Mouse (Mus musculus): ENCODE data around the gene Zfp764. TPM values are rescaled to one million over a fixed set of nuclear protein-coding genes. Genes with fewer than 3 reads are reported as not detected.
"Not testable (repeated sequence)": the region's sequence is repeated elsewhere in the genome, so short reads cannot be mapped to it uniquely, and the experiment has no call there.

The Zfp764 gene
- polyA plus RNA-seq, 2 experiments, result 1.3 to 1.5 TPM

DNA sequence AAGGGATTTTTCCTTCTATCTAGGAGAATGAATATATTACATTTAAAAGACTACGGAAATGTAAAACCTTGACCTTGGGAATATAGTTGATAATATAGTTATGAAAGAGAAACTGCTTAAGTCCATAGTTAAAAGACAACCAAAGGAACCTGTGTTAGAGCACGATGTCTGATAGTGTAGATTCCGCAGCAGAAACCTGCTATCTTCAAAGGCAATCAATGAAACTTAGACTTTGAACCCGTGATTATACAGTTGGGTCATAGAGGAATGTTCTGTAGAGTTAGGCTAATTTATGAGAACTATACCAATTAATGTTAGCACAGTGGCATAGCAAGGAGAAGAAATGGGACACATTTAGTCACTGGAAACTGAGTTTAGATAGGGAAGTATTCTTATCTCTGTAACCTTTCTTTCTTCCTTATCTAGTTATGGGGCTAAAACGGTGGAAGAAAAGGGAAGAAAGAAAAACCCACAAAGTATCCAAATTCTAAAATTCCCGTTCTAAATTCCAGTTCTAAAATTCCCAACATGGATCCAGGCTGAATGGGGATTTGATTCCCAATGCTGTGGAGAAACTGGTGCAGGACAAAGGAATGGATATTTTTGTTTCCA is 28.2 kb downstream of the Zfp764 start:
- no peak overlapping the region for H3K9ac ChIP-seq (replicated peaks)
- 28% methylated on average over 6 of the region's 6 CpGs for WGBS (ENCODE audit: insufficient replicate concordance)
- no peak for ATAC-seq (ENCODE audit: insufficient read depth)
- H3K27ac ChIP-seq, result no peak overlapping the region
- no peaks in the 10 kb centered on the region for H3K9me3 ChIP-seq (ENCODE audit: control insufficient read depth, low read length)
- no peaks in the 10 kb centered on the region for H3K36me3 ChIP-seq (replicated peaks; ENCODE audit: control insufficient read depth, insufficient read depth, low read depth)
- no peak for DNase-seq (ENCODE audit: low read depth in 3 of 3, low spot score in 3 of 3)
- TF ChIP-seq EP300 (IDR thresholded peaks at IDR 0.05; ENCODE audit: low read depth) (no peak), CTCF (IDR thresholded peaks at IDR 0.05; ENCODE audit: low read depth) (no peak)
- H3K4me3 ChIP-seq (ENCODE audit: insufficient read depth in 1 of 2, low read depth in 2 of 2, low read length in 2 of 2), result no peak overlapping the region
- no peaks in the 10 kb centered on the region for H3K27me3 ChIP-seq (ENCODE audit: control insufficient read depth, insufficient read depth, low read length)
- peaks cover 6 to 15% of the 10 kb centered on the region in 2 experiments for H3K4me1 ChIP-seq (replicated peaks; ENCODE audit: control insufficient read depth in 2 of 2, insufficient read depth in 2 of 2, low read length in 1 of 2)
- no peak overlapping the region for H3K4me2 ChIP-seq (ENCODE audit: low read depth)

GRCm38 (mm10) chr7:127375271-127376245 is 31.1 kb downstream of the Zfp764 start, which contains the start of gene Zfp747:
Zfp747 (minus strand) TSS chr7:127376050.
- H3K27ac ChIP-seq; H3K27me3 ChIP-seq (ENCODE audit: control insufficient read depth, insufficient read depth, low read length); H3K36me3 ChIP-seq (replicated peaks; ENCODE audit: control insufficient read depth, insufficient read depth, low read depth); H3K9me3 ChIP-seq (ENCODE audit: control insufficient read depth, low read length): not testable (repeated sequence)
- WGBS (ENCODE audit: insufficient replicate concordance), result 1% methylated on average over 48 of the region's 49 CpGs
- H3K4me1 ChIP-seq (replicated peaks; ENCODE audit: control insufficient read depth in 2 of 2, insufficient read depth in 2 of 2, low read length in 1 of 2), result peaks cover 6 to 15% of the 10 kb centered on the region in 2 experiments
- peak; percentile 86 for TF ChIP-seq CTCF (IDR thresholded peaks at IDR 0.05; ENCODE audit: low read depth)
- H3K4me2 ChIP-seq (ENCODE audit: low read depth), result peak within 1 kb of the TSS; percentile 76
- ATAC-seq (ENCODE audit: insufficient read depth), result peak; percentile 96
- H3K4me3 ChIP-seq (ENCODE audit: insufficient read depth in 1 of 2, low read depth in 2 of 2, low read length in 2 of 2), result peak within 1 kb of the TSS; percentile 76 to 77
- H3K9ac ChIP-seq (replicated peaks), result peak within 1 kb of the TSS; percentile 82
- peak; percentile 95 to 97 (median 96) for DNase-seq (ENCODE audit: low read depth in 3 of 3, low spot score in 3 of 3)

- peak; percentile 55 for TF ChIP-seq CTCF (IDR thresholded peaks at IDR 0.05; ENCODE audit: low read depth)
- DNase-seq (ENCODE audit: low read depth in 3 of 3, low spot score in 3 of 3); H3K9ac ChIP-seq (replicated peaks); H3K4me1 ChIP-seq (replicated peaks; ENCODE audit: control insufficient read depth in 2 of 2, insufficient read depth in 2 of 2, low read length in 1 of 2); H3K27ac ChIP-seq; H3K27me3 ChIP-seq (ENCODE audit: control insufficient read depth, insufficient read depth, low read length); H3K4me2 ChIP-seq (ENCODE audit: low read depth); H3K4me3 ChIP-seq (ENCODE audit: insufficient read depth in 1 of 2, low read depth in 2 of 2, low read length in 2 of 2); ATAC-seq (ENCODE audit: insufficient read depth); H3K9me3 ChIP-seq (ENCODE audit: control insufficient read depth, low read length); H3K36me3 ChIP-seq (replicated peaks; ENCODE audit: control insufficient read depth, insufficient read depth, low read depth): not testable (repeated sequence)
- 68% methylated on average over 3 of the region's 3 CpGs for WGBS (ENCODE audit: insufficient replicate concordance)
Observed at GRCm38 (mm10) chr7:127371870-127372269, 34.8 kb downstream of the Zfp764 start.

GRCm38 (mm10) chr7:127371213-127371612 is 35.4 kb downstream of the Zfp764 start:
- no peak for ATAC-seq (ENCODE audit: insufficient read depth)
- WGBS (ENCODE audit: insufficient replicate concordance), result 17% methylated on average over 2 of the region's 2 CpGs
- Histone ChIP-seq H3K27ac (no peak overlapping the region), H3K4me2 (ENCODE audit: low read depth) (no peak overlapping the region), H3K27me3 (ENCODE audit: control insufficient read depth, insufficient read depth, low read length) (no peaks in the 10 kb centered on the region), H3K9me3 (ENCODE audit: control insufficient read depth, low read length) (no peaks in the 10 kb centered on the region), H3K4me3 (ENCODE audit: insufficient read depth in 1 of 2, low read depth in 2 of 2, low read length in 2 of 2) (no peak overlapping the region), H3K36me3 (replicated peaks; ENCODE audit: control insufficient read depth, insufficient read depth, low read depth) (no peaks in the 10 kb centered on the region), H3K9ac (replicated peaks) (no peak overlapping the region), H3K4me1 (replicated peaks; ENCODE audit: control insufficient read depth in 2 of 2, insufficient read depth in 2 of 2, low read length in 1 of 2) (peaks cover 0 to 4% of the 10 kb centered on the region in 2 experiments; a peak in 2 of 4 replicates)
- TF ChIP-seq EP300 (IDR thresholded peaks at IDR 0.05; ENCODE audit: low read depth) (no peak), CTCF (IDR thresholded peaks at IDR 0.05; ENCODE audit: low read depth) (no peak)
- DNase-seq (ENCODE audit: low read depth in 3 of 3, low spot score in 3 of 3), result no peak

- Histone ChIP-seq H3K27ac (no peak overlapping the region), H3K4me1 (replicated peaks; ENCODE audit: control insufficient read depth in 2 of 2, insufficient read depth in 2 of 2, low read length in 1 of 2) (no peaks in the 10 kb centered on the region), H3K9ac (replicated peaks) (no peak overlapping the region), H3K36me3 (replicated peaks; ENCODE audit: control insufficient read depth, insufficient read depth, low read depth) (no peaks in the 10 kb centered on the region), H3K27me3 (ENCODE audit: control insufficient read depth, insufficient read depth, low read length) (peaks cover 3% of the 10 kb centered on the region; the same call in 1 of the 2 replicates), H3K4me3 (ENCODE audit: insufficient read depth in 1 of 2, low read depth in 2 of 2, low read length in 2 of 2) (no peak overlapping the region), H3K9me3 (ENCODE audit: control insufficient read depth, low read length) (no peaks in the 10 kb centered on the region), H3K4me2 (ENCODE audit: low read depth) (no peak overlapping the region)
- ATAC-seq (ENCODE audit: insufficient read depth), result no peak
- no peak for DNase-seq (ENCODE audit: low read depth in 3 of 3, low spot score in 3 of 3)
- TF ChIP-seq EP300 (IDR thresholded peaks at IDR 0.05; ENCODE audit: low read depth) (no peak), CTCF (IDR thresholded peaks at IDR 0.05; ENCODE audit: low read depth) (no peak)
- 86% methylated on average over 3 of the region's 3 CpGs for WGBS (ENCODE audit: insufficient replicate concordance)
Observed at GRCm38 (mm10) chr7:127366249-127366648, 40.4 kb downstream of the Zfp764 start.
